Mouse (Mus musculus): ENCODE results near the gene Gm33543. TPM values are rescaled to one million over a fixed set of nuclear protein-coding genes. Genes with fewer than 3 reads are reported as not detected.

Gene Gm33543
- polyA plus RNA-seq, 1 experiment from 2014 or later, result not detected

- no peaks in the 10 kb centered on the region for H3K36me3 ChIP-seq
- H3K9ac ChIP-seq, result no peak overlapping the region
- no peak overlapping the region for H3K27ac ChIP-seq
- 40% methylated on average over 3 of the region's 3 CpGs for WGBS
- H3K4me1 ChIP-seq (replicated peaks), result no peaks in the 10 kb centered on the region
- no peak for ATAC-seq
- no peak overlapping the region for H3K4me2 ChIP-seq (replicated peaks)
- H3K4me3 ChIP-seq (replicated peaks), result no peak overlapping the region
- H3K9me3 ChIP-seq, result no peaks in the 10 kb centered on the region
- no peaks in the 10 kb centered on the region for H3K27me3 ChIP-seq (replicated peaks)
Observed at GRCm38 (mm10) chr10:95825651-95826050, 17.1 kb downstream of the Gm33543 start.

- no peak for ATAC-seq
- 92% methylated on average over 2 of the region's 2 CpGs for WGBS
- Histone ChIP-seq H3K4me1 (replicated peaks) (no peaks in the 10 kb centered on the region), H3K9me3 (no peaks in the 10 kb centered on the region), H3K4me3 (replicated peaks) (no peak overlapping the region), H3K9ac (no peak overlapping the region), H3K27ac (no peak overlapping the region), H3K27me3 (replicated peaks) (no peaks in the 10 kb centered on the region), H3K36me3 (no peaks in the 10 kb centered on the region), H3K4me2 (replicated peaks) (no peak overlapping the region)
Observed at GRCm38 (mm10) chr10:95818506-95818905, 24.2 kb downstream of the Gm33543 start.

- Histone ChIP-seq H3K36me3 (no peaks in the 10 kb centered on the region), H3K27ac (no peak overlapping the region), H3K9me3 (no peaks in the 10 kb centered on the region), H3K4me1 (replicated peaks) (no peaks in the 10 kb centered on the region), H3K27me3 (replicated peaks) (no peaks in the 10 kb centered on the region), H3K4me3 (replicated peaks) (no peak overlapping the region), H3K4me2 (replicated peaks) (no peak overlapping the region), H3K9ac (no peak overlapping the region)
- no peak for ATAC-seq
- 27% methylated on average over 9 of the region's 9 CpGs for WGBS
Observed at GRCm38 (mm10) chr10:95817419-95818161, 25.1 kb downstream of the Gm33543 start.

GRCm38 (mm10) chr10:95814351-95814750, 28.4 kb downstream of the Gm33543 start:
- H3K27ac ChIP-seq, result no peak overlapping the region
- ATAC-seq, result no peak
- no peaks in the 10 kb centered on the region for H3K4me1 ChIP-seq (replicated peaks)
- no peak overlapping the region for H3K4me3 ChIP-seq (replicated peaks)
- 94% methylated on average over 6 of the region's 6 CpGs for WGBS
- no peak overlapping the region for H3K9ac ChIP-seq
- no peaks in the 10 kb centered on the region for H3K36me3 ChIP-seq
- H3K9me3 ChIP-seq, result no peaks in the 10 kb centered on the region
- no peaks in the 10 kb centered on the region for H3K27me3 ChIP-seq (replicated peaks)
- H3K4me2 ChIP-seq (replicated peaks), result no peak overlapping the region

GRCm38 (mm10) chr10:95811869-95812268, 30.9 kb downstream of the Gm33543 start:
- no peaks in the 10 kb centered on the region for H3K27me3 ChIP-seq (replicated peaks)
- H3K27ac ChIP-seq, result no peak overlapping the region
- H3K9ac ChIP-seq, result no peak overlapping the region
- no peaks in the 10 kb centered on the region for H3K36me3 ChIP-seq
- H3K4me2 ChIP-seq (replicated peaks), result no peak overlapping the region
- ATAC-seq, result no peak
- no peaks in the 10 kb centered on the region for H3K9me3 ChIP-seq
- H3K4me1 ChIP-seq (replicated peaks), result no peaks in the 10 kb centered on the region
- WGBS, result 68% methylated on average over 4 of the region's 4 CpGs
- H3K4me3 ChIP-seq (replicated peaks), result no peak overlapping the region

- Histone ChIP-seq H3K4me3 (replicated peaks) (no peak overlapping the region), H3K9ac (no peak overlapping the region), H3K36me3 (no peaks in the 10 kb centered on the region), H3K27ac (no peak overlapping the region), H3K27me3 (replicated peaks) (no peaks in the 10 kb centered on the region), H3K4me1 (replicated peaks) (no peaks in the 10 kb centered on the region), H3K4me2 (replicated peaks) (no peak overlapping the region), H3K9me3 (no peaks in the 10 kb centered on the region)
- 61% methylated on average over 2 of the region's 2 CpGs for WGBS
- ATAC-seq, result no peak
Observed at GRCm38 (mm10) chr10:95801443-95801811, 41.3 kb downstream of the Gm33543 start.

- Histone ChIP-seq H3K27ac (no peak overlapping the region), H3K36me3 (no peaks in the 10 kb centered on the region), H3K27me3 (replicated peaks) (no peaks in the 10 kb centered on the region), H3K9ac (no peak overlapping the region), H3K4me1 (replicated peaks) (no peaks in the 10 kb centered on the region), H3K9me3 (no peaks in the 10 kb centered on the region), H3K4me2 (replicated peaks) (no peak overlapping the region), H3K4me3 (replicated peaks) (no peak overlapping the region)
- ATAC-seq, result no peak
- WGBS, result 68% methylated on average over 7 of the region's 7 CpGs
Observed at GRCm38 (mm10) chr10:95800693-95801442, 41.9 kb downstream of the Gm33543 start.

GRCm38 (mm10) chr10:95797645-95798395, 44.9 kb downstream of the Gm33543 start:
- no peak overlapping the region for H3K9ac ChIP-seq
- H3K27ac ChIP-seq, result no peak overlapping the region
- no peak for ATAC-seq
- no peak overlapping the region for H3K4me2 ChIP-seq (replicated peaks)
- H3K36me3 ChIP-seq, result no peaks in the 10 kb centered on the region
- H3K4me1 ChIP-seq (replicated peaks), result no peaks in the 10 kb centered on the region
- H3K4me3 ChIP-seq (replicated peaks), result no peak overlapping the region
- 88% methylated on average over 12 of the region's 12 CpGs for WGBS
- no peaks in the 10 kb centered on the region for H3K27me3 ChIP-seq (replicated peaks)
- no peaks in the 10 kb centered on the region for H3K9me3 ChIP-seq

GRCm38 (mm10) chr10:95795500-95795899, 47.2 kb downstream of the Gm33543 start:
- no peak overlapping the region for H3K4me3 ChIP-seq (replicated peaks)
- no peak overlapping the region for H3K27ac ChIP-seq
- H3K4me2 ChIP-seq (replicated peaks), result no peak overlapping the region
- no peaks in the 10 kb centered on the region for H3K9me3 ChIP-seq
- 87% methylated on average over 4 of the region's 4 CpGs for WGBS
- ATAC-seq, result no peak
- H3K9ac ChIP-seq, result no peak overlapping the region
- H3K27me3 ChIP-seq (replicated peaks), result no peaks in the 10 kb centered on the region
- H3K4me1 ChIP-seq (replicated peaks), result no peaks in the 10 kb centered on the region
- no peaks in the 10 kb centered on the region for H3K36me3 ChIP-seq

GRCm38 (mm10) chr10:95794706-95795105, 48.0 kb downstream of the Gm33543 start:
- no peak overlapping the region for H3K27ac ChIP-seq
- no peak for ATAC-seq
- no peak overlapping the region for H3K4me3 ChIP-seq (replicated peaks)
- H3K9ac ChIP-seq, result no peak overlapping the region
- no peaks in the 10 kb centered on the region for H3K27me3 ChIP-seq (replicated peaks)
- H3K4me1 ChIP-seq (replicated peaks), result no peaks in the 10 kb centered on the region
- no peaks in the 10 kb centered on the region for H3K36me3 ChIP-seq
- H3K4me2 ChIP-seq (replicated peaks), result no peak overlapping the region
- 87% methylated on average over 6 of the region's 6 CpGs for WGBS
- H3K9me3 ChIP-seq, result no peaks in the 10 kb centered on the region

GRCm38 (mm10) chr10:95791427-95791804, 51.3 kb downstream of the Gm33543 start:
- Histone ChIP-seq H3K27me3 (replicated peaks) (no peaks in the 10 kb centered on the region), H3K27ac (no peak overlapping the region), H3K4me2 (replicated peaks) (no peak overlapping the region), H3K9ac (no peak overlapping the region), H3K4me3 (replicated peaks) (no peak overlapping the region), H3K36me3 (no peaks in the 10 kb centered on the region), H3K4me1 (replicated peaks) (no peaks in the 10 kb centered on the region), H3K9me3 (no peaks in the 10 kb centered on the region)
- 85% methylated on average over 8 of the region's 8 CpGs for WGBS
- no peak for ATAC-seq

- ATAC-seq, result no peak
Observed at GRCm38 (mm10) chr10:95790771-95791426, 51.8 kb downstream of the Gm33543 start.

More at GRCm38 (mm10) chr10:95790771-95791426, 51.8 kb downstream of the Gm33543 start:
- Histone ChIP-seq H3K9me3 (no peaks in the 10 kb centered on the region), H3K27me3 (replicated peaks) (no peaks in the 10 kb centered on the region), H3K4me1 (replicated peaks) (no peaks in the 10 kb centered on the region), H3K36me3 (no peaks in the 10 kb centered on the region), H3K4me3 (replicated peaks) (no peak overlapping the region), H3K9ac (no peak overlapping the region), H3K4me2 (replicated peaks) (no peak overlapping the region), H3K27ac (no peak overlapping the region)
- WGBS, result 75% methylated on average over 15 of the region's 15 CpGs

Data from intestine, embryonic 15.5 days (tissue).